Mouse (Mus musculus) cerebellum, adult 2 months (tissue): Measurements from ENCODE around the gene Iqgap2.

Experiments used
- CTCF ChIP-seq: fragments of 200-500 bp; IDR thresholded peaks from 2 replicates; pipeline ENCODE4 v1.5.1; 2011; ENCODE audit warnings: low read depth, mild to moderate bottlenecking, control low read depth, low read length, moderate library complexity, borderline replicate concordance; ENCODE audit not compliant: insufficient read depth
- POLR2A ChIP-seq: fragments of 200-500 bp; IDR thresholded peaks from 2 replicates; pipeline ENCODE4 v1.6.1; 2011; ENCODE audit warnings: low read length, control low read depth, borderline replicate concordance; ENCODE audit not compliant: insufficient read depth

- TF ChIP-seq CTCF (no peak), POLR2A (no peak)
Observed at GRCm38 (mm10) chr13:95692201-95692600, 199.5 kb downstream of the Iqgap2 start.
